ENCODE assay signal across 9 mouse cellular contexts in the genomic region with DNA sequence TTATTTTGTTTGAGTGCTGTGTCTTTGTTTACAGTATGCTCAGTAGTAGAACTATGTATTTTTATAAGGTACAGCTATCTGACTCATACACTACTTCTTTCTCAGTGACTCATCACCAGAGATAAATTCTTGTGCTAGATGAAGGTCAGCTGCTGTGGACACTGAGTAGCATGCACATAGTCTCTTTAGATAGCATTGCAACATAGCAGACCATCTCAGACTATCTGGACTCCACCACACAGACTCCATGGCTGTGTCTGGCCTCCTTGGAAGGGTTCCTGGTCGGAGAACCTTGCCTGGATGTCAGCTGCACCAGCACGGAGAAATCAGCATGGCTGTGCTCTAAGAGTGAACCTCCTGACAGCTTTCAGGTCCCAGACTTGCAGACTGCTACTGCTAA.
A peak's percentile ranks its signal among the peaks of the same experiment; 100 is the strongest.
DNase-seq lines count a peak whose midpoint lies in the region; ATAC-seq and TF ChIP-seq lines count a peak whose summit lies in the region.
"Had no signal": no experiment of that assay in that cellular context is flagged by ENCODE, and none has a peak within 500 bp of the region (broad histone marks: within the 10 kb centered on the region; RNA-seq: fewer than 3 reads in every experiment).

No protein-coding gene starts in this region.

- no peak overlapping the region for H3K4me2 ChIP-seq in lung, embryonic 16.5 days (ENCODE audit: low read depth, low read length)
- H3K4me2 ChIP-seq in heart, embryonic 15.5 days = no peak overlapping the region
- H3K4me2 ChIP-seq in forebrain, postnatal 0 days (ENCODE audit: low read depth) = no peak overlapping the region

- H3K36me3 ChIP-seq in lung, embryonic 16.5 days (ENCODE audit: control insufficient read depth, insufficient read depth, low read length) = no peaks in the 10 kb centered on the region
- H3K36me3 ChIP-seq in G1E (replicated peaks) = peaks cover 61% of the 10 kb centered on the region
- H3K36me3 ChIP-seq in heart, embryonic 15.5 days = no peaks in the 10 kb centered on the region
- H3K36me3 ChIP-seq in forebrain, postnatal 0 days (ENCODE audit: insufficient read depth) = no peaks in the 10 kb centered on the region
- no peaks in the 10 kb centered on the region for H3K36me3 ChIP-seq in kidney, adult 2 months (ENCODE audit: control insufficient read depth, insufficient read depth, low read length)

- peak; percentile 59 for ATAC-seq in lung, embryonic 16.5 days (ENCODE audit: low read depth)
- ATAC-seq in G1E (ENCODE audit: extremely low read depth, insufficient number of reproducible peaks, low FRiP score, poor library complexity, severe bottlenecking) = 0 out of 2 replicates have a peak, but pooled peaks have one; percentile 23
- no peak for ATAC-seq in heart, embryonic 15.5 days (replicated peaks; ENCODE audit: insufficient number of reproducible peaks, insufficient read depth, low FRiP score, low read depth)
- ATAC-seq in forebrain, postnatal 0 days = no peak

- no peak overlapping the region for H3K27ac ChIP-seq in lung, embryonic 16.5 days (ENCODE audit: low read length)
- H3K27ac ChIP-seq in heart, embryonic 15.5 days = 0 out of 2 replicates have a peak overlapping the region, but pooled peaks have one; percentile 14
- H3K27ac ChIP-seq in forebrain, postnatal 0 days (ENCODE audit: low read depth, low read length) = no peak overlapping the region
- no peak overlapping the region for H3K27ac ChIP-seq in kidney, adult 2 months (ENCODE audit: insufficient read depth, low read depth, low read length)

- DNase-seq in lung, adult 2 months = no peak
- DNase-seq in G1E (ENCODE audit: low spot score) = no peak
- peak; percentile 25 for DNase-seq in adipocyte (ENCODE audit: low spot score)
- no peak for DNase-seq in forebrain, postnatal 0 days
- DNase-seq in kidney, adult 2 months = no peak
- DNase-seq in layer of hippocampus, adult 8-10 months (ENCODE audit: low spot score in 2 of 2) = no peak
- DNase-seq: cerebellum, adult 9-11 months had no signal

- H3K4me1 ChIP-seq in lung, embryonic 16.5 days (replicated peaks; ENCODE audit: control insufficient read depth, insufficient read depth, low read length) = peaks cover 20% of the 10 kb centered on the region
- peaks cover 27% of the 10 kb centered on the region for H3K4me1 ChIP-seq in lung, adult 2 months (ENCODE audit: control insufficient read depth, insufficient read depth, low read length)
- peaks cover 24% of the 10 kb centered on the region for H3K4me1 ChIP-seq in G1E (ENCODE audit: insufficient read depth, low read depth, low read length)
- peaks cover 35% of the 10 kb centered on the region for H3K4me1 ChIP-seq in heart, embryonic 15.5 days (replicated peaks)
- H3K4me1 ChIP-seq in forebrain, postnatal 0 days (ENCODE audit: insufficient read depth) = no peaks in the 10 kb centered on the region; the same call in 1 of the 2 replicates
- H3K4me1 ChIP-seq in kidney, adult 2 months (ENCODE audit: control insufficient read depth, insufficient read depth, low read length) = peaks cover 2% of the 10 kb centered on the region; the same call in 1 of the 2 replicates

- H3K9me3 ChIP-seq in lung, embryonic 16.5 days (ENCODE audit: control insufficient read depth, low read length) = no peaks in the 10 kb centered on the region
- H3K9me3 ChIP-seq in G1E (replicated peaks) = no peaks in the 10 kb centered on the region
- no peaks in the 10 kb centered on the region for H3K9me3 ChIP-seq in heart, embryonic 15.5 days (replicated peaks)
- no peaks in the 10 kb centered on the region for H3K9me3 ChIP-seq in forebrain, postnatal 0 days (ENCODE audit: low read length)

- no peak overlapping the region for H3K4me3 ChIP-seq in lung, embryonic 16.5 days (ENCODE audit: low read length)
- no peak overlapping the region for H3K4me3 ChIP-seq in lung, adult 2 months (replicated peaks; ENCODE audit: extremely low read depth, low read depth, low read length)
- H3K4me3 ChIP-seq in G1E (ENCODE audit: low read depth, low read length) = no peak overlapping the region
- H3K4me3 ChIP-seq in heart, embryonic 15.5 days = no peak overlapping the region
- H3K4me3 ChIP-seq in forebrain, postnatal 0 days (ENCODE audit: low read depth, low read length) = no peak overlapping the region
- no peak overlapping the region for H3K4me3 ChIP-seq in kidney, adult 2 months (ENCODE audit: insufficient read depth, low read depth, low read length)

- WGBS in lung, embryonic 16.5 days = 48% methylated on average over 2 of the region's 2 CpGs
- WGBS in lung, adult 2 months = 71% methylated on average over 2 of the region's 2 CpGs
- WGBS in heart, embryonic 15.5 days = 48% methylated on average over 2 of the region's 2 CpGs
- WGBS in forebrain, postnatal 0 days = 83% methylated on average over 2 of the region's 2 CpGs
- 75% methylated on average over 2 of the region's 2 CpGs for WGBS in kidney, adult 2 months

- no peak for TF ChIP-seq POLR2A in lung, adult 2 months (IDR thresholded peaks at IDR 0.05; ENCODE audit: borderline replicate concordance, extremely low read depth, low read depth, low read length)
- TF ChIP-seq POLR2A in kidney, adult 2 months (IDR thresholded peaks at IDR 0.05; ENCODE audit: low read depth, low read length) = no peak

- H3K27me3 ChIP-seq in lung, embryonic 16.5 days (ENCODE audit: control insufficient read depth, insufficient read depth, low read depth, low read length) = no peaks in the 10 kb centered on the region
- no peaks in the 10 kb centered on the region for H3K27me3 ChIP-seq in G1E (ENCODE audit: insufficient read depth, low read length)
- H3K27me3 ChIP-seq in heart, embryonic 15.5 days = no peaks in the 10 kb centered on the region
- H3K27me3 ChIP-seq in forebrain, postnatal 0 days (ENCODE audit: insufficient read depth, low read length) = no peaks in the 10 kb centered on the region
- no peaks in the 10 kb centered on the region for H3K27me3 ChIP-seq in kidney, adult 2 months (replicated peaks; ENCODE audit: control insufficient read depth, insufficient read depth, low read length)

- H3K9ac ChIP-seq in lung, embryonic 16.5 days (ENCODE audit: low read length) = no peak overlapping the region
- no peak overlapping the region for H3K9ac ChIP-seq in heart, embryonic 15.5 days
- no peak overlapping the region for H3K9ac ChIP-seq in forebrain, postnatal 0 days

- TF ChIP-seq CTCF in lung, adult 2 months (IDR thresholded peaks at IDR 0.05; ENCODE audit: insufficient read depth, low read length) = no peak
- TF ChIP-seq CTCF in G1E (IDR thresholded peaks at IDR 0.05; ENCODE audit: low read depth, low read length) = no peak
- TF ChIP-seq CTCF in forebrain, postnatal 0 days (IDR thresholded peaks at IDR 0.05; ENCODE audit: low read depth) = no peak
- no peak for TF ChIP-seq CTCF in kidney, adult 2 months (conservative IDR thresholded peaks at IDR 0.05; ENCODE audit: insufficient read depth, insufficient read length, low read depth, low read length)

Comparison
In these comparisons a context has a peak if more than half of its experiments do, and no peak if none do; other contexts are left out.
1. ATAC-seq: peak in lung, embryonic 16.5 days (single experiment) and G1E (single experiment); none in heart, embryonic 15.5 days (single experiment) and forebrain, postnatal 0 days (single experiment).